ENCODE assay signal across 8 mouse cellular contexts in the genomic region with DNA sequence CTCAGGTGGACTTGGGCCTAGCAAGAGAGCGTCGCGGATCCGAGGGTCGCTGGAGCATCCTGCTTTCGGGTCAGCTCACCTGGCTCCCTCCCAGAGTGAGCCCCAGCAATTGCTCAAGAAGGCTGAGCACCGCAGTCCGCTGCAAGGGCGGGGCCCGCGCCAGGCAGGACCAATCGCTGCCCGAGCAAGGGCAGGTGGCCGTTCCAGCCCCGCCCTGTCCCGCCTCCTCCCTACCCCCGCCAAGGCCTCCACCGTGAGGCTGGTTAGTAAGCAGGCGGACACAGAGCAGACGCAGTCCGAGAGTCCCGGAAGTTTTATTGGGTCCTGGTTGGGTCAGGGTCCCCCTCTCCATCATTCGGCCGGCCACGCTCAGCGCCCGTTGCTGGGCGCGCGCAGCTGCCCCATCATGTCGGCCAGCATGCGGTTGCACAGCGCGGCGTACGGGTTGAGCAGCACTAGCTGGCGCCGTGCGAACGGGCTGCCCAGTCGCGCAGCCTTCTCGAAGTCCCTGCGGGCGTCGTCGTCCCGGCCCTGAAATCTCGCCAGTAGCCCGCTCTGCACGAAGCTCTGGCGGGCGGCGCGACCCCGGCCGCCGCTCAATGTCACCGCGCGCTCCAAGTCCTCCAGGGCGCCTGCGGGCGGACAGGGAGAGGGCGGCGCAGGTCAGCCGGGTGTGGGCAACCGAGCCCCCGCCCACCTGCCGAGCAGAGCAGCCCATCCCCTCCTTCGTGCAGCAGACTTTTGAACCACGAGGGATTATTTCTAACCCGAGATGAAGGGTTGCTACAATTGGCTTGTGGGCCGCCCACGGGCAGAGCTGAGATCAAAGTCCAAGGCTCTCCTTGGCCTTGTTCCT. TPM values are rescaled to one million over a fixed set of nuclear protein-coding genes. Genes with fewer than 3 reads are reported as not detected.
A peak's percentile ranks its signal among the peaks of the same experiment; 100 is the strongest.
DNase-seq lines count a peak whose midpoint lies in the region; ATAC-seq lines count a peak whose summit lies in the region.

A gene (minus strand): TSS at position 206 of the 856 bp plus-strand sequence.

- H3K4me1 ChIP-seq in hindbrain, embryonic 13.5 days (replicated peaks): peaks cover 25% of the 10 kb centered on the region

- H3K27ac ChIP-seq in hindbrain, embryonic 13.5 days: peak within 1 kb of the TSS; percentile 83

- peak within 1 kb of the TSS; percentile 84 for H3K9ac ChIP-seq in hindbrain, embryonic 13.5 days

- H3K4me2 ChIP-seq in hindbrain, embryonic 13.5 days: peak within 1 kb of the TSS; percentile 96

- H3K36me3 ChIP-seq in hindbrain, embryonic 13.5 days: no peaks in the 10 kb centered on the region; the same call in 1 of the 2 replicates

- peaks cover 16% of the 10 kb centered on the region for H3K27me3 ChIP-seq in hindbrain, embryonic 13.5 days

- DNase-seq in R1 (ENCODE audit: low read depth, low spot score): peak; percentile 87
- peak; percentile 95 to 97 for DNase-seq in cerebellum, postnatal 25 days
- peak; percentile 79 to 83 for DNase-seq in frontal cortex, postnatal 14 days (ENCODE audit: low spot score in 2 of 2)
- DNase-seq in layer of hippocampus, postnatal 14 days (ENCODE audit: low spot score in 2 of 2): peak; percentile 87 to 90
- peak; percentile 86 for DNase-seq in lung, postnatal 10 days
- peak; percentile 86 for DNase-seq in ovary, postnatal 36 days (ENCODE audit: low spot score)
- DNase-seq in thymus, postnatal 14 days: peak; percentile 73

- peak; percentile 97 for ATAC-seq in hindbrain, embryonic 13.5 days (ENCODE audit: low FRiP score)

- under 1% methylated on average over 75 of the region's 75 CpGs for whole genome bisulfite sequencing in hindbrain, embryonic 13.5 days

- H3K9me3 ChIP-seq in hindbrain, embryonic 13.5 days: no peaks in the 10 kb centered on the region

- peak within 1 kb of the TSS; percentile 61 for H3K4me3 ChIP-seq in hindbrain, embryonic 13.5 days

RNA-seq across cellular contexts. Expression of the gene that starts here (rescaled TPM):
- 10.9 and 12.7 TPM in 2 replicates for polyA plus RNA-seq in hindbrain, embryonic 13.5 days (2015; fragmentation: Nextera tagmentation; extraction: Ambion mirVana)
- 10 to 100 TPM; 43.1 to 43.4 TPM for total RNA-seq in layer of hippocampus, postnatal 14 days (2021)

Comparison
In these comparisons a context has a peak if more than half of its experiments do, and no peak if none do; other contexts are left out.
1. Peak in every context shown above with its lines: DNase-seq, ATAC-seq, H3K4me3 ChIP-seq and H3K27ac ChIP-seq.